Mouse (Mus musculus): ENCODE data around the gene Pnkp. TPM values are rescaled to one million over a fixed set of nuclear protein-coding genes. Genes with fewer than 3 reads are reported as not detected.

The Pnkp gene
- polyA plus RNA-seq, 1 experiment: 50.8 TPM

GRCm38 (mm10) chr7:44828706-44829105 is 28.2 kb upstream of the Pnkp start:
- DNase-seq (ENCODE audit: low read depth): no peak

- no peak for DNase-seq (ENCODE audit: low read depth)
Measured at GRCm38 (mm10) chr7:44832763-44833162, 24.2 kb upstream of the Pnkp start.

GRCm38 (mm10) chr7:44835373-44836015 is 21.4 kb upstream of the Pnkp start:
- DNase-seq (ENCODE audit: low read depth): no peak

- no peak for DNase-seq (ENCODE audit: low read depth)
Measured at GRCm38 (mm10) chr7:44836016-44836404, 20.9 kb upstream of the Pnkp start.

GRCm38 (mm10) chr7:44836423-44837053 is 20.4 kb upstream of the Pnkp start:
- DNase-seq (ENCODE audit: low read depth): no peak

GRCm38 (mm10) chr7:44838073-44838472 is 18.9 kb upstream of the Pnkp start:
- DNase-seq (ENCODE audit: low read depth): no peak

GRCm38 (mm10) chr7:44839171-44839490 is 17.8 kb upstream of the Pnkp start:
- no peak for DNase-seq (ENCODE audit: low read depth)

- no peak for DNase-seq (ENCODE audit: low read depth)
Measured at GRCm38 (mm10) chr7:44839491-44840191, 17.3 kb upstream of the Pnkp start.

GRCm38 (mm10) chr7:44840426-44840825 is 16.5 kb upstream of the Pnkp start:
- DNase-seq (ENCODE audit: low read depth): no peak

GRCm38 (mm10) chr7:44841825-44842463 is 15.0 kb upstream of the Pnkp start:
- DNase-seq (ENCODE audit: low read depth): no peak

- no peak for DNase-seq (ENCODE audit: low read depth)
Measured at GRCm38 (mm10) chr7:44845006-44845405, 11.9 kb upstream of the Pnkp start.

GRCm38 (mm10) chr7:44846804-44847203 is 10.1 kb upstream of the Pnkp start:
- DNase-seq (ENCODE audit: low read depth): no peak

- DNase-seq (ENCODE audit: low read depth): no peak
Measured at GRCm38 (mm10) chr7:44847772-44848171, 9.2 kb upstream of the Pnkp start.

- peak; percentile 98 for DNase-seq (ENCODE audit: low read depth)
Measured at GRCm38 (mm10) chr7:44848561-44849415, 8.2 kb upstream of the Pnkp start, which contains the start of the genes Akt1s1 and Tbc1d17. TSS of gene Akt1s1 (plus strand) at chr7:44848991. TSS of gene Tbc1d17 (minus strand) at chr7:44849079.

- peak; percentile 69 for DNase-seq (ENCODE audit: low read depth)
Measured at GRCm38 (mm10) chr7:44849416-44850111, 7.4 kb upstream of the Pnkp start.

GRCm38 (mm10) chr7:44850146-44850545 is 6.8 kb upstream of the Pnkp start:
- DNase-seq (ENCODE audit: low read depth): no peak

- no peak for DNase-seq (ENCODE audit: low read depth)
Measured at GRCm38 (mm10) chr7:44850789-44851624, 5.9 kb upstream of the Pnkp start.

- no peak for DNase-seq (ENCODE audit: low read depth)
Measured at GRCm38 (mm10) chr7:44851625-44852234, 5.2 kb upstream of the Pnkp start.

GRCm38 (mm10) chr7:44852259-44853027 is 4.5 kb upstream of the Pnkp start:
- DNase-seq (ENCODE audit: low read depth): no peak

Data from gonadal fat pad, adult 2 months (tissue).